Mouse (Mus musculus) limb, embryonic 13.5 days (tissue): ENCODE measurements around the gene Fank1. TPM values are rescaled to one million over a fixed set of nuclear protein-coding genes. Genes with fewer than 3 reads are reported as not detected.

Experiments
- ATAC-seq: fragments of 200-750 bp; cut with Nextera tagmentation; 2 replicates; pipeline ENCODE4 v1.8.0; 2017; ENCODE audit warnings: low read depth, moderate number of reproducible peaks, moderate TSS enrichment; ENCODE audit not compliant: low FRiP score
- H3K27ac ChIP-seq: fragments of 300-500 bp; sonication (generic); 2 replicates; pipeline ENCODE4 v1.5.1; 2015; ENCODE audit warnings: inconsistent platforms, mild to moderate bottlenecking, moderate library complexity
- H3K27me3 ChIP-seq: fragments of 300-500 bp; sonication (generic); 2 replicates; pipeline ENCODE4 v1.6.1; 2015; ENCODE audit warnings: mild to moderate bottlenecking, inconsistent platforms
- H3K36me3 ChIP-seq: fragments of 300-500 bp; sonication (generic); 2 replicates; pipeline ENCODE4 v1.6.1; 2015; ENCODE audit warnings: inconsistent platforms, mild to moderate bottlenecking, moderate library complexity
- H3K4me1 ChIP-seq: fragments of 300-500 bp; sonication (generic); 2 replicates; pipeline ENCODE4 v1.6.1; 2015; ENCODE audit warnings: inconsistent platforms
- H3K4me2 ChIP-seq: fragments of 300-500 bp; sonication (generic); replicated peaks from 2 replicates; pipeline ENCODE4 v1.6.1; 2015; ENCODE audit warnings: inconsistent platforms, mild to moderate bottlenecking, moderate library complexity
- H3K4me3 ChIP-seq: fragments of 300-500 bp; sonication (generic); 2 replicates; pipeline ENCODE4 v1.5.1; 2015; ENCODE audit warnings: moderate library complexity, mild to moderate bottlenecking, inconsistent platforms
- H3K9ac ChIP-seq: fragments of 300-500 bp; sonication (generic); 2 replicates; pipeline ENCODE4 v1.6.1; 2015; ENCODE audit warnings: mild to moderate bottlenecking, inconsistent platforms
- H3K9me3 ChIP-seq: fragments of 300-500 bp; sonication (generic); 2 replicates; pipeline ENCODE4 v1.6.1; 2016; ENCODE audit warnings: inconsistent platforms
- WGBS: fragments of 180-500 bp; shearing (Covaris S2); methylation state at CpG from one replicate; pipeline ENCODE4 v1.1.7; 2015; 5-methylcytosine and 5-hydroxymethylcytosine counted together
- polyA plus RNA-seq: library from polyadenylated mRNA; unstranded; fragments of >200 nt; fragmentation: Nextera tagmentation; extraction: Ambion mirVana; gene quantifications from 2 replicates; pipeline ENCODE4 v1.2.1, GENCODE M21; 2015

The Fank1 gene
- polyA plus RNA-seq, 1 experiment from 2014 or later, result 0.17 TPM

DNA sequence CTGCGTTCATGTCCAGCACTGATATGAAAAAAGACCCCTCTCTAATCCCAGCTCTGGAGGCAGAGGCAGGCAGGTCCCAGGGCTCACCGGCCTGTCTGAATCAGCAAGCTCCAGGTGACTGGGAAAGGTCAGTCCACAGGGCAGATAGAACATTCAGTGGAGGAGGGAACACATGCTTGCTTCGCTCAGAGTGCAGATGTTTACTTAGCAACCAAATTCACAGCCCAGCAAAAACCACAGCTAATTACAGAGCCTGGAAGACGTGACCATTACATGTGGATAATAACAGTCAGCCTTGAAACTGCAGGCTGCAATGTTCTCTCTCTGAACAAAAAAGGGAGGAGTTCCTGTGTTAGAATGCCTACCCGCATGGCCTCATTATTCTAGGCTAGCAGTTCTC is 26.0 kb upstream of the Fank1 start:
- no peak for ATAC-seq
- H3K4me2 ChIP-seq, result no peak overlapping the region
- H3K9ac ChIP-seq, result no peak overlapping the region
- no peaks in the 10 kb centered on the region for H3K9me3 ChIP-seq
- H3K27ac ChIP-seq, result no peak overlapping the region
- no peak overlapping the region for H3K4me3 ChIP-seq
- whole genome bisulfite sequencing, result 61% methylated on average over 5 of the region's 5 CpGs
- no peaks in the 10 kb centered on the region for H3K4me1 ChIP-seq
- no peaks in the 10 kb centered on the region for H3K27me3 ChIP-seq
- H3K36me3 ChIP-seq, result peaks cover 5% of the 10 kb centered on the region; the same call in 1 of the 2 replicates

- no peak overlapping the region for H3K4me2 ChIP-seq
- H3K4me3 ChIP-seq, result no peak overlapping the region
- no peaks in the 10 kb centered on the region for H3K4me1 ChIP-seq
- no peaks in the 10 kb centered on the region for H3K27me3 ChIP-seq
- WGBS, result 76% methylated on average over 5 of the region's 5 CpGs
- peaks cover 5% of the 10 kb centered on the region; the same call in 1 of the 2 replicates for H3K36me3 ChIP-seq
- H3K9ac ChIP-seq, result no peak overlapping the region
- no peaks in the 10 kb centered on the region for H3K9me3 ChIP-seq
- no peak for ATAC-seq
- no peak overlapping the region for H3K27ac ChIP-seq
Measured at GRCm38 (mm10) chr7:133751163-133751562, 25.5 kb upstream of the Fank1 start.

- H3K4me1 ChIP-seq, result peaks cover 11% of the 10 kb centered on the region
- H3K27me3 ChIP-seq, result no peaks in the 10 kb centered on the region
- WGBS, result 66% methylated on average over 5 of the region's 5 CpGs
- H3K9me3 ChIP-seq, result peaks cover 3% of the 10 kb centered on the region; the same call in 1 of the 2 replicates
- H3K27ac ChIP-seq, result no peak overlapping the region
- no peak for ATAC-seq
- no peak overlapping the region for H3K4me3 ChIP-seq
- H3K36me3 ChIP-seq, result no peaks in the 10 kb centered on the region
- no peak overlapping the region for H3K9ac ChIP-seq
- H3K4me2 ChIP-seq, result no peak overlapping the region
Measured at GRCm38 (mm10) chr7:133757961-133758455, 18.7 kb upstream of the Fank1 start.

GRCm38 (mm10) chr7:133758716-133759115 is 17.9 kb upstream of the Fank1 start:
- Histone ChIP-seq H3K9ac (no peak overlapping the region), H3K4me1 (peaks cover 11% of the 10 kb centered on the region), H3K27ac (no peak overlapping the region), H3K4me3 (no peak overlapping the region), H3K4me2 (no peak overlapping the region), H3K9me3 (peaks cover 3% of the 10 kb centered on the region; the same call in 1 of the 2 replicates), H3K36me3 (no peaks in the 10 kb centered on the region), H3K27me3 (no peaks in the 10 kb centered on the region)
- WGBS, result 93% methylated on average over 5 of the region's 5 CpGs
- no peak for ATAC-seq

- Histone ChIP-seq H3K4me1 (peaks cover 11% of the 10 kb centered on the region), H3K4me2 (peak overlapping the region; percentile 52), H3K4me3 (peak overlapping the region; percentile 15), H3K9me3 (peaks cover 3% of the 10 kb centered on the region; the same call in 1 of the 2 replicates), H3K27me3 (no peaks in the 10 kb centered on the region), H3K36me3 (no peaks in the 10 kb centered on the region), H3K9ac (peak overlapping the region; percentile 53), H3K27ac (no peak overlapping the region)
- peak; percentile 71 for ATAC-seq
- 11% methylated on average over 27 of the region's 27 CpGs for WGBS
Measured at GRCm38 (mm10) chr7:133759611-133760353, 16.9 kb upstream of the Fank1 start.

DNA sequence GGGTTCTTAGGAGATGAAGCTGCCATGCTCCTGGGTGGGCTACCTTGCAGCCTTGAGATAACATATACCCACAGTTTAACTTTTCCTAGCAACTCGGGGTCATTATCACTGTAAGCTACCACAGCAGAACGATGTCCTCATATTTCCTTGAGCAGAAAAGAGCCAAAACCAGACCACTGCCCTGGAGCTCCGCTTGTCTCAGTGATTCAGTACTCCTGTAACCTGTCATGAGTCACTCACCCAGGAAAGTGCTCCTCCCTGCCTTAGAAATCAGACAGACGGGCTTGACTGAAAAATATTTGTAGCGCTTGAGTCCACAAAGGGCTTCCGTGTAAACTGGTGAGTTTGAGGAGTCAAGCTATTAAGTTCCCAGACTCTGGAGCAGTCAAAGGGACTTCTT is 14.0 kb upstream of the Fank1 start:
- Histone ChIP-seq H3K9me3 (peaks cover 3% of the 10 kb centered on the region; the same call in 1 of the 2 replicates), H3K27ac (no peak overlapping the region), H3K4me3 (no peak overlapping the region), H3K4me2 (no peak overlapping the region), H3K9ac (no peak overlapping the region), H3K27me3 (no peaks in the 10 kb centered on the region), H3K4me1 (peaks cover 11% of the 10 kb centered on the region), H3K36me3 (no peaks in the 10 kb centered on the region)
- ATAC-seq, result no peak
- 85% methylated on average over 6 of the region's 6 CpGs for WGBS

- Histone ChIP-seq H3K4me3 (no peak overlapping the region), H3K27me3 (no peaks in the 10 kb centered on the region), H3K9me3 (peaks cover 3% of the 10 kb centered on the region; the same call in 1 of the 2 replicates), H3K9ac (no peak overlapping the region), H3K4me2 (no peak overlapping the region), H3K27ac (no peak overlapping the region), H3K36me3 (no peaks in the 10 kb centered on the region), H3K4me1 (peaks cover 8% of the 10 kb centered on the region)
- 72% methylated on average over 2 of the region's 2 CpGs for WGBS
- ATAC-seq, result no peak
Measured at GRCm38 (mm10) chr7:133764425-133764824, 12.2 kb upstream of the Fank1 start.

DNA sequence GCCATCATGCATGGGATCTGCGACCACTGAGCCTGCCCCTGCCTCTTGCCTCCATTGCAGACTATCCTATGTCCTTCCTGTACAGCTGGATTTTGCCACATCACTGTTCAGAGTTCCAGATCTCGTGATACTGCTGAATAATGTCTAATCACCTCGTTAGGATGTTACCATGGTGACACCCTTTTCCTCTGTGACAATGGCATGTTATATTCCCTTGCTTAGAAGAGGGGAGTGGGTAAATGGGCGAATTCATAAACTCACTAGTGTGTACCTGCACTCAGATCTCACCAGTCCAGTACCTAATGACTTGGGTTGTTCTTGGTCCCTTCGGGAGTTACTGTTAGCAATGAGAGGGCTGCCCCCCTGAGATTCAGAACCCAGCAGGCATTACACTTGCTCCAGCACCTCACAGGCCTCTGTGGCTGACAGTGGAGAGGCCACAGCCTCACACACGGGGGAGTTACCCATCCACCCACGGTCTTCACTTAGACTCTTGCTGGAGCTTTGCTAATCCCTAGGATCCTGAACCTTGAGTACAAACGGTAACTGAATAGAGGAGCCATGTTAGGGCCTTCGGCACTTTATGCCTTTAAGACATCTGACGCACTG is 11.3 kb upstream of the Fank1 start:
- Histone ChIP-seq H3K9me3 (peaks cover 3% of the 10 kb centered on the region; the same call in 1 of the 2 replicates), H3K9ac (no peak overlapping the region), H3K27me3 (no peaks in the 10 kb centered on the region), H3K4me3 (no peak overlapping the region), H3K4me2 (no peak overlapping the region), H3K4me1 (no peaks in the 10 kb centered on the region), H3K36me3 (no peaks in the 10 kb centered on the region), H3K27ac (no peak overlapping the region)
- 77% methylated on average over 10 of the region's 10 CpGs for WGBS
- ATAC-seq, result no peak

- H3K27me3 ChIP-seq, result no peaks in the 10 kb centered on the region
- no peak overlapping the region for H3K4me2 ChIP-seq
- 88% methylated on average over 13 of the region's 13 CpGs for WGBS
- no peak overlapping the region for H3K27ac ChIP-seq
- no peaks in the 10 kb centered on the region for H3K36me3 ChIP-seq
- H3K4me3 ChIP-seq, result no peak overlapping the region
- ATAC-seq, result no peak
- no peak overlapping the region for H3K9ac ChIP-seq
- no peaks in the 10 kb centered on the region for H3K4me1 ChIP-seq
- H3K9me3 ChIP-seq, result peaks cover 3% of the 10 kb centered on the region; the same call in 1 of the 2 replicates
Measured at GRCm38 (mm10) chr7:133765849-133766243, 10.8 kb upstream of the Fank1 start.

GRCm38 (mm10) chr7:133768027-133768426 is 8.6 kb upstream of the Fank1 start:
- Histone ChIP-seq H3K4me2 (no peak overlapping the region), H3K27me3 (no peaks in the 10 kb centered on the region), H3K27ac (no peak overlapping the region), H3K9me3 (no peaks in the 10 kb centered on the region), H3K36me3 (no peaks in the 10 kb centered on the region), H3K4me3 (no peak overlapping the region), H3K4me1 (no peaks in the 10 kb centered on the region), H3K9ac (no peak overlapping the region)
- ATAC-seq, result no peak
- WGBS, result 83% methylated on average over 4 of the region's 4 CpGs

- 61% methylated on average over 5 of the region's 5 CpGs for WGBS
- Histone ChIP-seq H3K9me3 (no peaks in the 10 kb centered on the region), H3K36me3 (no peaks in the 10 kb centered on the region), H3K4me1 (no peaks in the 10 kb centered on the region), H3K9ac (no peak overlapping the region), H3K4me2 (no peak overlapping the region), H3K27me3 (no peaks in the 10 kb centered on the region), H3K4me3 (no peak overlapping the region), H3K27ac (no peak overlapping the region)
- no peak for ATAC-seq
Measured at GRCm38 (mm10) chr7:133768517-133768916, 8.1 kb upstream of the Fank1 start.

- no peak for ATAC-seq
- Histone ChIP-seq H3K27me3 (peaks cover 36% of the 10 kb centered on the region), H3K9ac (no peak overlapping the region), H3K27ac (no peak overlapping the region), H3K4me2 (no peak overlapping the region), H3K4me1 (peaks cover 10% of the 10 kb centered on the region), H3K9me3 (no peaks in the 10 kb centered on the region), H3K36me3 (no peaks in the 10 kb centered on the region), H3K4me3 (peak overlapping the region; percentile 75; the same call in 1 of the 2 replicates)
- 74% methylated on average over 5 of the region's 5 CpGs for WGBS
Measured at GRCm38 (mm10) chr7:133775179-133775578, 1.5 kb upstream of the Fank1 start.
